Mouse (Mus musculus): ENCODE results near the gene Ece2. TPM values are rescaled to one million over a fixed set of nuclear protein-coding genes. Genes with fewer than 3 reads are reported as not detected.

The Ece2 gene
- polyA plus RNA-seq, 1 experiment from 2014 or later, result 3.4 TPM

- H3K4me3 ChIP-seq (ENCODE audit: low read depth, low read length), result peak overlapping the region; percentile 72
- H3K4me1 ChIP-seq (ENCODE audit: control insufficient read depth, insufficient read depth, low read length), result peaks cover 16% of the 10 kb centered on the region
- DNase-seq (ENCODE audit: low spot score) (peak; percentile 63), ATAC-seq (ENCODE audit: insufficient number of reproducible peaks, low FRiP score, low TSS enrichment, low read depth) (0 out of 2 replicates have a peak, but pooled peaks have one; percentile 7)
- under 1% methylated on average over 32 of the region's 32 CpGs for WGBS
- no peaks in the 10 kb centered on the region for H3K9me3 ChIP-seq (ENCODE audit: control insufficient read depth, low read length)
- H3K36me3 ChIP-seq (ENCODE audit: control insufficient read depth, insufficient read depth, low read length), result no peaks in the 10 kb centered on the region
- peak overlapping the region; percentile 70 for H3K9ac ChIP-seq (ENCODE audit: low read length)
- peaks cover 23% of the 10 kb centered on the region for H3K27me3 ChIP-seq (ENCODE audit: control insufficient read depth, insufficient read depth, low read length)
- peak overlapping the region; percentile 99 for H3K4me2 ChIP-seq (ENCODE audit: low read depth, severe bottlenecking)
- no peak overlapping the region for H3K27ac ChIP-seq (replicated peaks; ENCODE audit: low read depth, low read length)
These were observed 8.9 kb upstream of the Ece2 start for GRCm38 (mm10) chr16:20620751-20621190.

DNA sequence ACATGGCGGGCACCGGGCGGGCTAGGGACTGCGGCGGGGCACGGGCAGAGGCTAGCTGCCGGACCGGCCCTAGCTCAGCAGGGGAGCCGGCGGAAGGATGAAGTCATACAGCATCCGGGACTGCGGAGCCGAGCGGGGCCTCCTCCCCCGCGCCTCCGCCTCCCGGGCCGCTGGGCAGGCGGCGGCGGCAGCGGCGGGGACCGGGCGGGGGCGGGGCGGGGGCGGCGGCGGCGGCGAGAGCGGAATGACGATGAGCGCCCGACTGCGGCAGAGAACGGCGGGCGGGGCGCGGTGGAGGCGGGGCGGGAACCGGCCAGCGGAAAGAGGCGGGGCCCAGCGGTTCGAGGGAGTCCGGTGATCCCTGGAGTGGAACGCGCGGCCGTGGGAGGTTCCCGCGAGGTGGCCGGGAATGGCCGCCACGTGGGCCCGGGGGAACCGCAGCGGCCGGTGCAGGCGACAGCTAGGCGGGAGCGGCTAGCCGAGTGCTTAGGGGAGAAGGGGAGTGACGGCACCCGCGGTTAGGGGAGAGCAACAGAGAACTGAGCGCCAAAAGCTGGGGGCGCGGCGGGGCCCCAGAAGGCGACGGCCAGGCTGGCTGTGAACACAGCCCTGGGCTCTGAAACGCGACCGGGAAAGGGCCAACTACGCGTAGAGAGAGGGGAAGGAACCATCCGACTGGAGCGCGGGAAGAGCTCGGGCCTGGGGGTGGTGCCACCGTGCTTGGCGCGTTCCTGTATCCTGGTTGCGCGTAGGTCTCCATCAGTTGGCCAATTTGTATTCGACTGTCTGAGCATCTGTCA is 8.2 kb upstream of the Ece2 start, which contains the start of gene Camk2n2:
Camk2n2 (minus strand) TSS at position 97 of the 800 bp plus-strand sequence.
- DNase-seq (ENCODE audit: low spot score) (peak; percentile 67), ATAC-seq (ENCODE audit: insufficient number of reproducible peaks, low FRiP score, low TSS enrichment, low read depth) (peak; percentile 51; the same call in 1 of the 2 replicates)
- Histone ChIP-seq H3K4me1 (ENCODE audit: control insufficient read depth, insufficient read depth, low read length) (peaks cover 16% of the 10 kb centered on the region), H3K4me3 (ENCODE audit: low read depth, low read length) (peak within 1 kb of the TSS; percentile 72), H3K27me3 (ENCODE audit: control insufficient read depth, insufficient read depth, low read length) (peaks cover 23% of the 10 kb centered on the region), H3K9ac (ENCODE audit: low read length) (peak within 1 kb of the TSS; percentile 70), H3K36me3 (ENCODE audit: control insufficient read depth, insufficient read depth, low read length) (no peaks in the 10 kb centered on the region), H3K27ac (replicated peaks; ENCODE audit: low read depth, low read length) (no peak within 1 kb of the TSS; the same call in 1 of the 2 replicates), H3K9me3 (ENCODE audit: control insufficient read depth, low read length) (no peaks in the 10 kb centered on the region), H3K4me2 (ENCODE audit: low read depth, severe bottlenecking) (peak within 1 kb of the TSS; percentile 99)
- 0% methylated on average over 83 of the region's 92 CpGs for WGBS

DNA sequence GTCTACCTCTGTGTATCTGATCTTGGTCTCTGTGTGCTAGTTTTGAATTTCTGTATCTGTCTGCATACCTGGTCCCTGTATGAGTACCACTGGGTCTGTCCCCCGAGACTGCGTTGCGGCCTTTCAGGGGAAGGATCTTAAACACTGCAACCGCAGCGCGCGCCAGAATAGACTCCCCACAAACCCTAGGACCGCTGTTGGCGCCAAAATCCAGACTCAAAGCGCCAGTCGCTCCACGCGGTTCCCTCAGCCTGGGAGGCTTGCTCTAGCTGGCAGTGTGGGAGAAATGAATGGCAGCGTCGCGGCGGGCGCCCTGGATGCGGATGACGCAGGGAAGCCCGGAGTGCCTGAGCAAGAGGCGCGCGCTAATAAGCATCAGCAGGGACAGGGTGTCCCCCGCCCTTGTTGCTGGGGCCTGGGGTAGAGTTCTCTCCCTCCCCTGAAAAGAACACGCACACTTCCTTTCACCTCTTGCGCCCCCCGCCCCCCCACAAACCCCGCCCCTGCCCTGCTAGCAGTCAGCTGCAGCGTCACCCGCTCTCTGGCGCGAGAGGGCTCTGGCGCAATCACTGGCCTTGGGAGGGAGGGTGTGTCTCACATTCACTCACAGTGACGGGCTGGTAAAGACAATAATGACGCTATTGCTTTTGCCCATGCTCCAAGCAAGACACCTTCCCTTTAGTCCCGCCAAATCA is 7.5 kb upstream of the Ece2 start:
- peak; percentile 23; the same call in 1 of the 2 replicates for ATAC-seq (ENCODE audit: insufficient number of reproducible peaks, low FRiP score, low TSS enrichment, low read depth)
- peak; percentile 71 for DNase-seq (ENCODE audit: low spot score)
- H3K27me3 ChIP-seq (ENCODE audit: control insufficient read depth, insufficient read depth, low read length), result peaks cover 23% of the 10 kb centered on the region
- H3K9ac ChIP-seq (ENCODE audit: low read length), result peak overlapping the region; percentile 70
- peak overlapping the region; percentile 99 for H3K4me2 ChIP-seq (ENCODE audit: low read depth, severe bottlenecking)
- 0% methylated on average over 37 of the region's 37 CpGs for WGBS
- no peak overlapping the region for H3K27ac ChIP-seq (replicated peaks; ENCODE audit: low read depth, low read length)
- no peaks in the 10 kb centered on the region for H3K9me3 ChIP-seq (ENCODE audit: control insufficient read depth, low read length)
- H3K4me3 ChIP-seq (ENCODE audit: low read depth, low read length), result peak overlapping the region; percentile 72
- no peaks in the 10 kb centered on the region for H3K36me3 ChIP-seq (ENCODE audit: control insufficient read depth, insufficient read depth, low read length)
- H3K4me1 ChIP-seq (ENCODE audit: control insufficient read depth, insufficient read depth, low read length), result peaks cover 16% of the 10 kb centered on the region

DNA sequence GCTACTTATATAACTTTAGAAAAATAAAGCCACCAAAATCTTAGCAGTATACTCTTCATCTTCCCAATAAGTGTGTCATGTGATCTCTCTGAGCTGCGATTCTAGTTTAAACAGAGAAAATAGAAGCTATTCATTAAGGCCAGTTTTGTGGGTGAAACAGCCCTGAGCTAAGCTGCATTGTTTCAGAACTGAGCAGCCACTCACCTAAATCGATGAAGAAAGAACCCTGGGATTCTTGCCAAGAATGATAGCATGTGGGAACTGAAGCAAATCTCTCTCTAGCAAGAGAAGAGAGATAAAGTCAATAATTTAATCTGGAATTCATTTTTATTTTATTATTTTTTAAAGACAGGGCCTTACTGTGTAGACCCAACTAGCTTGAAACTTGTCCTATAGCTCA is 6.4 kb upstream of the Ece2 start:
- Histone ChIP-seq H3K36me3 (ENCODE audit: control insufficient read depth, insufficient read depth, low read length) (no peaks in the 10 kb centered on the region), H3K4me3 (ENCODE audit: low read depth, low read length) (no peak overlapping the region), H3K9me3 (ENCODE audit: control insufficient read depth, low read length) (no peaks in the 10 kb centered on the region), H3K27ac (replicated peaks; ENCODE audit: low read depth, low read length) (no peak overlapping the region), H3K4me2 (ENCODE audit: low read depth, severe bottlenecking) (no peak overlapping the region), H3K9ac (ENCODE audit: low read length) (no peak overlapping the region), H3K4me1 (ENCODE audit: control insufficient read depth, insufficient read depth, low read length) (peaks cover 16% of the 10 kb centered on the region), H3K27me3 (ENCODE audit: control insufficient read depth, insufficient read depth, low read length) (peaks cover 23% of the 10 kb centered on the region)
- ATAC-seq (ENCODE audit: insufficient number of reproducible peaks, low FRiP score, low TSS enrichment, low read depth), result no peak
- no peak for DNase-seq (ENCODE audit: low spot score)
- 79% methylated on average over 2 of the region's 2 CpGs for WGBS

- DNase-seq (ENCODE audit: low spot score) (no peak), ATAC-seq (ENCODE audit: insufficient number of reproducible peaks, low FRiP score, low TSS enrichment, low read depth) (no peak)
- H3K4me2 ChIP-seq (ENCODE audit: low read depth, severe bottlenecking), result no peak overlapping the region
- H3K27ac ChIP-seq (replicated peaks; ENCODE audit: low read depth, low read length), result no peak overlapping the region
- H3K4me3 ChIP-seq (ENCODE audit: low read depth, low read length), result no peak overlapping the region
- no peaks in the 10 kb centered on the region for H3K36me3 ChIP-seq (ENCODE audit: control insufficient read depth, insufficient read depth, low read length)
- WGBS, result 48% methylated on average over 11 of the region's 11 CpGs
- H3K9me3 ChIP-seq (ENCODE audit: control insufficient read depth, low read length), result no peaks in the 10 kb centered on the region
- H3K4me1 ChIP-seq (ENCODE audit: control insufficient read depth, insufficient read depth, low read length), result no peaks in the 10 kb centered on the region
- no peak overlapping the region for H3K9ac ChIP-seq (ENCODE audit: low read length)
- no peaks in the 10 kb centered on the region for H3K27me3 ChIP-seq (ENCODE audit: control insufficient read depth, insufficient read depth, low read length)
These were observed 697 bp upstream of the Ece2 start for GRCm38 (mm10) chr16:20628871-20629391.

DNA sequence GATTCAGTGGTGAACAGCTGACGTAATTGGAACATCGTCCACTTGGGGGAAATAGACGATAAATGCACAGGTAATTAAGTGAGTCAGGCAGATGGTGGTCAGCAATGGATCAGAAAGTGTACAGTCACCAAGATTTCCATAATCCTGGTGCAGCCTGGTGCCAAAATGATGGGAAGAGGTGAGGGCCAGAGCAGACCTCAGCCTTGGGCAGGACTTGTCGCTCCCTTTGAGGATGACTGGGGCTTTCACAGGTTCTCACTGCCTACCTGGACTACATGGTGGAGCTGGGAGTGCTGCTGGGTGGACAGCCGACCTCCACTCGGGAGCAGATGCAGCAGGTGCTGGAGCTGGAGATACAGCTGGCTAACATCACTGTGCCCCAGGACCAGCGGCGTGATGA is 7.8 kb downstream of the Ece2 start:
- Histone ChIP-seq H3K36me3 (ENCODE audit: control insufficient read depth, insufficient read depth, low read length) (no peaks in the 10 kb centered on the region), H3K4me1 (ENCODE audit: control insufficient read depth, insufficient read depth, low read length) (no peaks in the 10 kb centered on the region), H3K4me3 (ENCODE audit: low read depth, low read length) (no peak overlapping the region), H3K27ac (replicated peaks; ENCODE audit: low read depth, low read length) (no peak overlapping the region), H3K9ac (ENCODE audit: low read length) (no peak overlapping the region), H3K27me3 (ENCODE audit: control insufficient read depth, insufficient read depth, low read length) (no peaks in the 10 kb centered on the region), H3K4me2 (ENCODE audit: low read depth, severe bottlenecking) (no peak overlapping the region), H3K9me3 (ENCODE audit: control insufficient read depth, low read length) (no peaks in the 10 kb centered on the region)
- WGBS, result 79% methylated on average over 8 of the region's 8 CpGs
- ATAC-seq (ENCODE audit: insufficient number of reproducible peaks, low FRiP score, low TSS enrichment, low read depth) (no peak), DNase-seq (ENCODE audit: low spot score) (no peak)

GRCm38 (mm10) chr16:20638367-20638766 is 8.7 kb downstream of the Ece2 start:
- ATAC-seq (ENCODE audit: insufficient number of reproducible peaks, low FRiP score, low TSS enrichment, low read depth) (no peak), DNase-seq (ENCODE audit: low spot score) (no peak)
- Histone ChIP-seq H3K9ac (ENCODE audit: low read length) (no peak overlapping the region), H3K36me3 (ENCODE audit: control insufficient read depth, insufficient read depth, low read length) (no peaks in the 10 kb centered on the region), H3K27me3 (ENCODE audit: control insufficient read depth, insufficient read depth, low read length) (no peaks in the 10 kb centered on the region), H3K4me3 (ENCODE audit: low read depth, low read length) (no peak overlapping the region), H3K9me3 (ENCODE audit: control insufficient read depth, low read length) (no peaks in the 10 kb centered on the region), H3K4me2 (ENCODE audit: low read depth, severe bottlenecking) (no peak overlapping the region), H3K4me1 (ENCODE audit: control insufficient read depth, insufficient read depth, low read length) (no peaks in the 10 kb centered on the region), H3K27ac (replicated peaks; ENCODE audit: low read depth, low read length) (no peak overlapping the region)
- WGBS, result 78% methylated on average over 8 of the region's 8 CpGs

DNA sequence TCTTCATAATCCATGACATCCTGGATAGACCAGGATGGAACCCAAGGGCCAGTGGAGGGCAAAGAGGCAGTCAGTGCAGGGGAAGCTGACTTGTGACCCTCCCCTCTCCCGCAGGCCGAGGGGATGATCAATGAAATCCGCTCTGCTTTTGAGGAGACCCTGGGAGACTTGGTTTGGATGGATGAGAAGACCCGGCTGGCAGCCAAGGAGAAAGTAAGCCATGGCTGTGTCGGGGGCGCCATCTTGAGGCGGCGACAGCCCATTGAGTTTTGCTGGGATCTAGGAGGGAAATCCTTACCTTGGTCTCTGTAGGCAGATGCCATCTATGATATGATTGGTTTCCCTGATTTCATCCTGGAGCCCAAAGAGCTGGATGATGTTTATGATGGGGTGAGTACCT is 12.5 kb downstream of the Ece2 start:
- Histone ChIP-seq H3K9me3 (ENCODE audit: control insufficient read depth, low read length) (no peaks in the 10 kb centered on the region), H3K27me3 (ENCODE audit: control insufficient read depth, insufficient read depth, low read length) (no peaks in the 10 kb centered on the region), H3K4me1 (ENCODE audit: control insufficient read depth, insufficient read depth, low read length) (no peaks in the 10 kb centered on the region), H3K27ac (replicated peaks; ENCODE audit: low read depth, low read length) (no peak overlapping the region), H3K4me2 (ENCODE audit: low read depth, severe bottlenecking) (no peak overlapping the region), H3K4me3 (ENCODE audit: low read depth, low read length) (no peak overlapping the region), H3K36me3 (ENCODE audit: control insufficient read depth, insufficient read depth, low read length) (no peaks in the 10 kb centered on the region), H3K9ac (ENCODE audit: low read length) (no peak overlapping the region)
- DNase-seq (ENCODE audit: low spot score) (peak; percentile 79), ATAC-seq (ENCODE audit: insufficient number of reproducible peaks, low FRiP score, low TSS enrichment, low read depth) (no peak)
- under 1% methylated on average over 8 of the region's 8 CpGs for WGBS

Data from limb, embryonic 11.5 days (tissue).